Mouse (Mus musculus) mesoderm, embryonic 11.5 days (tissue): Measurements from ENCODE around the gene Adh4.
"Not testable (repeated sequence)": the region's sequence is repeated elsewhere in the genome, so short reads cannot be mapped to it uniquely, and the experiment has no call there.

Experiments
- DNase-seq: peaks from one replicate; pipeline ENCODE4 v3.0.0-alpha.2; 2012; ENCODE audit warnings: low read depth, low spot score

Gene Adh4

DNA sequence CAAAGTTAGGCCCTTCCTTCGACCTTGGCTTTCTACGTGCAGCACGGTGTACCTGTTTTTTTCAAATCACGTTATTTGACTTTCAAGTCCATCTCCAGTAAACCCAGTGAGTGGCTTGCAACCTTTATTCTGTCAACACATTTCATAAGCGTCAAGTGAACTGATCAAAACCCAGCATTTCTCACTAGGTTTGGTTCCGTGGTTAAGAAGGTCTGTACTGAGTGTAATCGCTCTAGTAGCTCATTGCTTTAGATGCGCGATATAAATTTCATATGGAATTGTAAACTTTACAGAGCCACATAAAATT lies 28.2 kb downstream of the Adh4 start:
- no peak for DNase-seq

- DNase-seq: no peak
These were observed 33.0 kb downstream of the Adh4 start for GRCm38 (mm10) chr3:138448077-138448860.

GRCm38 (mm10) chr3:138452169-138452568 lies 36.9 kb downstream of the Adh4 start:
- DNase-seq: no peak

- no peak for DNase-seq
These were observed 39.0 kb downstream of the Adh4 start for GRCm38 (mm10) chr3:138454234-138454633.

DNA sequence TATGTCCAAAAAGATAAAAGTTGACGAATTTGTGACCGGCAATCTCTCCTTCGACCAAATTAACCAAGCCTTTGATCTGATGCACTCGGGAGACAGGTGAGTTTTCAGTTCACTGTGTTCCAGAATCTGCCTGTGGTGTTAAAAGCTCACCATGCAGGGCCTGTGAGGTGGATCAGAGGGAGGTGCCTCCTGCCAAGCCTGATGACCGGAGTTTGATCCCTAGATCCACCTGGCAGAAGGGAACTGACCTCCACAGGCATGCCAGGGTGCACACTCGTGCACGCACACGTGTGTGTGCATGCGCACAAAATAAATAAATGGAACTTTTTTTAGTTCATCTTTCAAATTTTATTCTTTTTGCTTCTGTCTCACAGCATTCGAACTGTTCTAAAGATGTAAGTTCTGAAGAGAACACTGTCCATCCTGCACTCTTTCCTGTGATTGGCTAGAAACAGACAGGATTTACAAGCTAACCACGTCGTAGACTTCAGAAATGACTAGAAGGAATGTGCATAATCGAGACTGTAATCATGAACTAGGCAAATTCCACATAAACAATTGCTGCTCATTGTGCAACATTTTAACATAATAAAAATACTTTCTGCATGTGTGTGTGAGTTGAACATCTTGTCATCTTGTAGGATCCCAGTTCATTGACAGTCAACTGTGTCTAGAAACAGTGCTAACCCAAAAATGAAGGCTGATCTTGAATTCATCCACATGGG lies 39.6 kb downstream of the Adh4 start:
- no peak for DNase-seq

- no peak for DNase-seq
These were observed 43.2 kb downstream of the Adh4 start for GRCm38 (mm10) chr3:138458441-138458840.

GRCm38 (mm10) chr3:138460260-138460659 lies 45.0 kb downstream of the Adh4 start:
- DNase-seq: no peak

GRCm38 (mm10) chr3:138461832-138462231 lies 46.6 kb downstream of the Adh4 start:
- no peak for DNase-seq

DNA sequence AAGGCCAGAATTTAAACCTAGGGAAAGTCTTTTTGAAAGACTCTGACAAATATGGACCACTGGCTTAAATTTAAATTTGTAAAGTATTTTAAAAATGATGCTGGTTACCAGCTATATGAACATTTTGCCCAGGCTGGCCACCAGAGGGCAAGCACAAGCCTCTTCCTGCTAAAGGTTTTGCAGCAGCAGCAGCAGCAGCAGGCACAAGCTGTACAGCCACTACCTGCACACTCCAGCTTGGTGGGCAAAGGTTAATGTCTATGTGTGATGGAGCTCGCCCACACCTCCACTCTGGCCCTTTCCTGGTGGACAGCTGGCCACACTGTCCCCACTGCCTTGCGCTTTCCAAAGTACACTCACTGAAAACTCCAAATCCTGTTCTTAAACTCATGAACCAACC lies 47.9 kb downstream of the Adh4 start:
- peak; percentile 41 for DNase-seq

DNA sequence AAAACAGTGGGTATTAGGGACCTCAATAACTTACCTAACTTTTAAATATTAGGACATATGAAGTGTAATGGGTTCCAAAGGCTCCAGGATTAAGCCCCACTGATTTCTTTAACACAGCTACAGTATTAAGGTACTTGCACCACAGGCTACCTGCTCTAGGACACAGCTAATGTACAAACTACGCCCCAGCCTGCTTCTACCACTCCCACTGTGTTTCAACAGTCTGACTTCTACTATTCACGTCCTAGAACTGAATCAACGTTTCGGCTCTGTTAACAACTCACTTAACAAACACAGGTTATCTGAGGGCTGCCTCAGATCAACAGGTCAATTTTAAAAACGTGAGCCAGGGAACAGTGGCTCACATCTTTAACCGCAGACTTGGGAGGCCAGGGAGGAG lies 48.5 kb downstream of the Adh4 start:
- no peak for DNase-seq

- DNase-seq: no peak
These were observed 49.4 kb downstream of the Adh4 start for GRCm38 (mm10) chr3:138464573-138465147.

GRCm38 (mm10) chr3:138466656-138467055 lies 51.4 kb downstream of the Adh4 start:
- not testable (repeated sequence) for DNase-seq

DNA sequence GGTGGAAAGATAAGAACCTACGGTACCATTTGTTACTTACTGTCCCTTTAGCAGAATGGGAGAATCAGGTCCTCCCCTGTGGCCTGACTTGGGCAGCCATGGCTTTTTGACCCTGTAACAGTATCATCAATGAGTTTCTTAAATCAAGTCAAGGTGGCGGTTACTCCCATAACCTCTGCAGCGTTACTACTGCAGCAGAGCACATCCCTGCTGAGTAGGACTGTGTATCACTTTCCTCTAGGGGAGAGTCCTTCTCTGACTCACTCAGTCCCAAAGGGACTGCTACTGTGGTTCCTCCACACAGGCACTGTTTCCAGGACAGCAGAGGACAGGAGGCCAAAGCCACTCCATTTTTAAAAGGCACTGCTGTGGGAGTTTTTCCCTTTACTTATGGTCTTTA lies 55.8 kb downstream of the Adh4 start:
- DNase-seq: no peak

- DNase-seq: no peak
These were observed 64.2 kb downstream of the Adh4 start for GRCm38 (mm10) chr3:138479489-138479888.
